Mouse (Mus musculus): Measurements from ENCODE around the gene Sgk2. TPM values are rescaled to one million over a fixed set of nuclear protein-coding genes. Genes with fewer than 3 reads are reported as not detected.
"Not testable (repeated sequence)": the region's sequence is repeated elsewhere in the genome, so short reads cannot be mapped to it uniquely, and the experiment has no call there.

Gene Sgk2
- total and polyA plus RNA-seq, 2 experiments from 2014 or later = 0.11 to 0.16 TPM

GRCm38 (mm10) chr2:163054891-163055494, 67.9 kb downstream of the Sgk2 start:
- WGBS = under 1% methylated on average over 38 of the region's 38 CpGs
- no peak overlapping the region for H3K27ac ChIP-seq
- peak overlapping the region; percentile 100 for H3K4me2 ChIP-seq (ENCODE audit: low read depth, low read length)
- DNase-seq (ENCODE audit: low spot score) = no peak
- no peaks in the 10 kb centered on the region for H3K36me3 ChIP-seq (ENCODE audit: insufficient read depth, low read length)
- ATAC-seq = peak; percentile 27; the same call in 1 of the 2 replicates
- H3K27me3 ChIP-seq (ENCODE audit: insufficient read depth, low read length) = no peaks in the 10 kb centered on the region; the same call in 1 of the 2 replicates
- H3K4me1 ChIP-seq (ENCODE audit: insufficient read depth, low read length) = no peaks in the 10 kb centered on the region
- peak overlapping the region; percentile 50 for H3K9ac ChIP-seq (replicated peaks; ENCODE audit: low read length)
- H3K4me3 ChIP-seq (ENCODE audit: low read length) = peak overlapping the region; percentile 65
- no peak for TF ChIP-seq CTCF (IDR thresholded peaks at IDR 0.05; ENCODE audit: low read depth)
- H3K9me3 ChIP-seq (ENCODE audit: low read length) = no peaks in the 10 kb centered on the region

- no peaks in the 10 kb centered on the region; the same call in 1 of the 2 replicates for H3K27me3 ChIP-seq (ENCODE audit: insufficient read depth, low read length)
- DNase-seq (ENCODE audit: low spot score) (no peak), ATAC-seq (no peak)
- WGBS = 43% methylated on average over 5 of the region's 5 CpGs
- peak overlapping the region; percentile 100 for H3K4me2 ChIP-seq (ENCODE audit: low read depth, low read length)
- H3K36me3 ChIP-seq (ENCODE audit: insufficient read depth, low read length) = no peaks in the 10 kb centered on the region
- no peak for TF ChIP-seq CTCF (IDR thresholded peaks at IDR 0.05; ENCODE audit: low read depth)
- H3K4me1 ChIP-seq (ENCODE audit: insufficient read depth, low read length) = no peaks in the 10 kb centered on the region
- peak overlapping the region; percentile 65; the same call in 1 of the 2 replicates for H3K4me3 ChIP-seq (ENCODE audit: low read length)
- H3K9me3 ChIP-seq (ENCODE audit: low read length) = no peaks in the 10 kb centered on the region
- H3K9ac ChIP-seq (replicated peaks; ENCODE audit: low read length) = no peak overlapping the region; the same call in 1 of the 2 replicates
- H3K27ac ChIP-seq = no peak overlapping the region
These were observed 68.6 kb downstream of the Sgk2 start for GRCm38 (mm10) chr2:163055715-163056114.

GRCm38 (mm10) chr2:163056584-163056983, 69.5 kb downstream of the Sgk2 start:
- ATAC-seq (no peak), DNase-seq (ENCODE audit: low spot score) (no peak)
- Histone ChIP-seq H3K4me3 (ENCODE audit: low read length) (no peak overlapping the region), H3K9me3 (ENCODE audit: low read length) (no peaks in the 10 kb centered on the region), H3K36me3 (ENCODE audit: insufficient read depth, low read length) (no peaks in the 10 kb centered on the region), H3K9ac (replicated peaks; ENCODE audit: low read length) (no peak overlapping the region), H3K4me2 (ENCODE audit: low read depth, low read length) (no peak overlapping the region), H3K27ac (no peak overlapping the region), H3K4me1 (ENCODE audit: insufficient read depth, low read length) (no peaks in the 10 kb centered on the region), H3K27me3 (ENCODE audit: insufficient read depth, low read length) (no peaks in the 10 kb centered on the region; the same call in 1 of the 2 replicates)
- TF ChIP-seq CTCF (IDR thresholded peaks at IDR 0.05; ENCODE audit: low read depth) = no peak
- 87% methylated on average over 9 of the region's 9 CpGs for WGBS

GRCm38 (mm10) chr2:163058981-163059380, 71.9 kb downstream of the Sgk2 start:
- not testable (repeated sequence) for H3K27me3 ChIP-seq (ENCODE audit: insufficient read depth, low read length); H3K36me3 ChIP-seq (ENCODE audit: insufficient read depth, low read length); H3K27ac ChIP-seq; ATAC-seq; H3K4me1 ChIP-seq (ENCODE audit: insufficient read depth, low read length); H3K9me3 ChIP-seq (ENCODE audit: low read length); DNase-seq (ENCODE audit: low spot score); H3K4me2 ChIP-seq (ENCODE audit: low read depth, low read length); H3K9ac ChIP-seq (replicated peaks; ENCODE audit: low read length); H3K4me3 ChIP-seq (ENCODE audit: low read length)
- 95% methylated on average over 6 of the region's 7 CpGs for WGBS

- no peak for TF ChIP-seq CTCF (IDR thresholded peaks at IDR 0.05; ENCODE audit: low read depth)
- DNase-seq (ENCODE audit: low spot score) (no peak), ATAC-seq (no peak)
- Histone ChIP-seq H3K27ac (no peak overlapping the region), H3K4me3 (ENCODE audit: low read length) (no peak overlapping the region), H3K36me3 (ENCODE audit: insufficient read depth, low read length) (no peaks in the 10 kb centered on the region), H3K4me1 (ENCODE audit: insufficient read depth, low read length) (no peaks in the 10 kb centered on the region), H3K4me2 (ENCODE audit: low read depth, low read length) (no peak overlapping the region), H3K9ac (replicated peaks; ENCODE audit: low read length) (no peak overlapping the region), H3K27me3 (ENCODE audit: insufficient read depth, low read length) (no peaks in the 10 kb centered on the region), H3K9me3 (ENCODE audit: low read length) (no peaks in the 10 kb centered on the region)
- 81% methylated on average over 6 of the region's 6 CpGs for WGBS
These were observed 73.5 kb downstream of the Sgk2 start for GRCm38 (mm10) chr2:163060630-163061029.

GRCm38 (mm10) chr2:163061203-163062118, 74.3 kb downstream of the Sgk2 start:
- H3K4me1 ChIP-seq (ENCODE audit: insufficient read depth, low read length) = no peaks in the 10 kb centered on the region
- 84% methylated on average over 8 of the region's 8 CpGs for WGBS
- H3K27me3 ChIP-seq (ENCODE audit: insufficient read depth, low read length) = no peaks in the 10 kb centered on the region
- no peak overlapping the region for H3K4me3 ChIP-seq (ENCODE audit: low read length)
- DNase-seq (ENCODE audit: low spot score) = no peak
- no peak for TF ChIP-seq CTCF (IDR thresholded peaks at IDR 0.05; ENCODE audit: low read depth)
- no peak overlapping the region for H3K27ac ChIP-seq
- no peak overlapping the region for H3K4me2 ChIP-seq (ENCODE audit: low read depth, low read length)
- no peak for ATAC-seq
- no peaks in the 10 kb centered on the region for H3K36me3 ChIP-seq (ENCODE audit: insufficient read depth, low read length)
- H3K9ac ChIP-seq (replicated peaks; ENCODE audit: low read length) = no peak overlapping the region
- no peaks in the 10 kb centered on the region for H3K9me3 ChIP-seq (ENCODE audit: low read length)

Measured in hindbrain, postnatal 0 days (tissue).